Mouse (Mus musculus): ENCODE results near the gene Ccne1. TPM values are rescaled to one million over a fixed set of nuclear protein-coding genes. Genes with fewer than 3 reads are reported as not detected.
"Not testable (repeated sequence)": the region's sequence is repeated elsewhere in the genome, so short reads cannot be mapped to it uniquely, and the experiment has no call there.

Gene Ccne1
- total and polyA plus RNA-seq, 3 experiments = 53.1 to 321 (median 78.0) TPM

DNA sequence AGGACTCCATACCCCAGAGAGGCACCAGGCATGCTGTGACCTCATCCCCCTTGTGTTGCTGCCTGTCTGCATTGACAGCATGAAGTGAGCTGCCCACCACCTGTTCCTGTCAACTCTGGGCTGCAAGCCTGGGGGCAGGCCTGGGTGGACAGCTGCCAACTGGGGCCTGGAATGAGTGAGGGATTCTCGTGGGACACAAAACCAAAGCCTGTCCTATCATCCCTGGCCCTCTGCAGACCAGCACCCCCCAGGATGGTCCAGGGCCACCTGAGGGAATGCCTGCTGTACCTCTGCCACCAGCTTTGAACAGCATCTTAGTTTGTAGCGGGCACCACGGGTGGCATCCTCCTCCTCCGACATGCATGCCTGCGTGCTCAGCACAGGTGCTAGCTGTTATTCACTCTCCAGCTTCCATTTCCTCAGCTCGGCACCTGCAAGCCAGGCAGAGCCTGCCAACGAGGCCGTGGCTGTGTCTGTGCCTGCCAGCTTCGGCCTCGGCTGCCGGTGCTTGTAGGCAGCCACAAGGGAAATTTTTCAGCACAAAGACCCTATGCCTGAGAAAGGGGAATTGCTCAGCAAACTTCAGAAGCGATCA is 18.3 kb upstream of the Ccne1 start (continued):
- TF ChIP-seq NRF1 (IDR thresholded peaks at IDR 0.05; ENCODE audit: insufficient read depth, low read depth, low read length, poor library complexity, severe bottlenecking) = no peak
- no peak for TF ChIP-seq RCOR1 (IDR thresholded peaks at IDR 0.05; ENCODE audit: low read depth, low read length)
- TF ChIP-seq CHD1 (IDR thresholded peaks at IDR 0.05; ENCODE audit: low read depth, low read length) = no peak
- TF ChIP-seq UBTF (IDR thresholded peaks at IDR 0.05; ENCODE audit: borderline replicate concordance, insufficient read depth, low read depth, low read length) = no peak

DNA sequence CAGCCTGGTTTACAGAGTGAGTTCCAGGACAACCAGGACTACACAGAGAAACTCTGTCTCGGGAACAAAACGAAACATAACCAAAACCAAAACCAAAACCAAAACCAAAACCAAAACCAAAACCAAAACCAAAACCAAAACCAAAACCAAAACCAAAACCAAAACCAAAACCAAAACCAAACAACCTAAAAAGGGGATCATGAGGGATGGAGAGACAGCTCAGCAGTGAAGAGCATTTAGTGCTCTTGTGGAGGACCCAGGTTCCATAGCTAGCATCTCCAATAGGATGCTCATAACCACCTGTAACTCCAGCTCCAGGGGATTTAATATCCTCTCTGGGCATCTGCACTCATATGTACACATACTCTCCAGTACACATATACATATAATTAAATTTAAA is 16.8 kb upstream of the Ccne1 start:
- not testable (repeated sequence) for H3K9me3 ChIP-seq (replicated peaks; ENCODE audit: insufficient read depth, low read length); H3K27ac ChIP-seq (ENCODE audit: control insufficient read depth, low read depth, low read length); DNase-seq (ENCODE audit: low read depth, low spot score); H3K36me3 ChIP-seq (ENCODE audit: control insufficient read depth in 1 of 2, insufficient read depth in 2 of 2, low read length in 2 of 2); H3K79me2 ChIP-seq (ENCODE audit: control insufficient read depth, insufficient read depth, low read length, poor library complexity); H3K9ac ChIP-seq (ENCODE audit: control insufficient read depth, low read depth, low read length, poor library complexity, severe bottlenecking); H3K4me3 ChIP-seq (ENCODE audit: control insufficient read depth in 1 of 2, insufficient read depth in 1 of 2, low read depth in 2 of 2, low read length in 2 of 2); H3K4me1 ChIP-seq (ENCODE audit: control insufficient read depth in 1 of 2, insufficient read depth in 2 of 2, low read length in 2 of 2); H3K27me3 ChIP-seq (ENCODE audit: control insufficient read depth in 1 of 2, insufficient read depth in 2 of 2, low read length in 2 of 2)
- peak; percentile 42; the same call in 1 of the 2 replicates for TF ChIP-seq ETS1 (IDR thresholded peaks at IDR 0.05; ENCODE audit: low read depth, low read length)

DNA sequence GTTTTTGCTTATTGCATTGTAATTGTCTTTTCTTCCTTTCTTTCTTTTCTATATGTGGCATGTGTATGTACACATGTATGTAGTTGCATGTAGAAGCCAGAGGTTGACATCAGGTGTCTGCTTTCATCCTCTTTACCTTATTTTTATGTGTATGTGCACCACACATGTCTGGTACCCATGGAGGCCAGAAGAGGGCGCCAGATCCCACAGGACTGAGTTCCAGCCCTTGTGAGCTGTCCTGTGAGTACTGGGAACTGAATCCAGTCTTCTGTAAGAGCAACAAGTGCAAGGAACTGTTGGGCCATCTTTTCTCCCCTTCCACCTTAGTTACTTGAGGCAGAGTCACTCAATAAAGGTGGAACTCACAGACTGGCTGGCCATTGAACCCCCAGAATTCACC is 11.3 kb upstream of the Ccne1 start:
- Histone ChIP-seq H3K27me3 (ENCODE audit: control insufficient read depth in 1 of 2, insufficient read depth in 2 of 2, low read length in 2 of 2) (peaks cover 0 to 8% of the 10 kb centered on the region in 2 experiments; a peak in 2 of 4 replicates), H3K79me2 (ENCODE audit: control insufficient read depth, insufficient read depth, low read length, poor library complexity) (no peaks in the 10 kb centered on the region), H3K9ac (ENCODE audit: control insufficient read depth, low read depth, low read length, poor library complexity, severe bottlenecking) (no peak overlapping the region), H3K27ac (ENCODE audit: control insufficient read depth, low read depth, low read length) (no peak overlapping the region), H3K4me1 (ENCODE audit: control insufficient read depth in 1 of 2, insufficient read depth in 2 of 2, low read length in 2 of 2) (no peaks in the 10 kb centered on the region), H3K4me3 (ENCODE audit: control insufficient read depth in 1 of 2, insufficient read depth in 1 of 2, low read depth in 2 of 2, low read length in 2 of 2) (no peak overlapping the region), H3K9me3 (replicated peaks; ENCODE audit: insufficient read depth, low read length) (no peaks in the 10 kb centered on the region), H3K36me3 (ENCODE audit: control insufficient read depth in 1 of 2, insufficient read depth in 2 of 2, low read length in 2 of 2) (no peaks in the 10 kb centered on the region)
- no peak for TF ChIP-seq TCF12 (IDR thresholded peaks at IDR 0.05; ENCODE audit: low read depth, low read length)
- no peak for TF ChIP-seq MEF2A (IDR thresholded peaks at IDR 0.05; ENCODE audit: extremely low read depth, insufficient replicate concordance, low read depth, low read length, poor library complexity, severe bottlenecking)
- peak; percentile 35 to 49 (median 36) for TF ChIP-seq CTCF (IDR thresholded peaks at IDR 0.05 in 2 of 3, conservative IDR thresholded peaks at IDR 0.05 in 1 of 3; ENCODE audit: control insufficient read depth in 1 of 3, insufficient read depth in 1 of 3, low read depth in 2 of 3, low read length in 3 of 3, poor library complexity in 1 of 3, severe bottlenecking in 1 of 3)
- peak; percentile 24 for DNase-seq (ENCODE audit: low read depth, low spot score)

DNA sequence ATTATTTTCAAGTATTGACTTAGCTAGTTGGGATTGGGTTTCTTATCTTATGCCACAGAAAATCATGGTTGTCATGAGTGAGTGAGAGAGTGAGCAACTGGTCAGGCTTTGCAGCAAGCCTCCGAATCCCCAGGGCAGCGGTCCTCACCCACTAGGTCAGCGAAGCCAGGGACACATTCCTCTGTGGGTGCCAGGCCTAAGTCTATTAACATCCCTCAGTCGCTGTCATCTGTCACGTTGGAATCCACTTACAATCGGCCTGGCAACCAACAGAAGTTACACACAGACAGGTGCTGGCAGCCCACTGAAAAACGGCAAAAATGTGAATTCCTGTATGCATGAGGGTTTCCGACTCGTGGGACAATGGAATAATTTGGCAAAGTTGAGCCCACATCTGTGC is 5.1 kb upstream of the Ccne1 start:
- H3K79me2 ChIP-seq (ENCODE audit: control insufficient read depth, insufficient read depth, low read length, poor library complexity) = peaks cover 1% of the 10 kb centered on the region; the same call in 1 of the 2 replicates
- no peak for DNase-seq (ENCODE audit: low read depth, low spot score)
- no peaks in the 10 kb centered on the region for H3K36me3 ChIP-seq (ENCODE audit: control insufficient read depth in 1 of 2, insufficient read depth in 2 of 2, low read length in 2 of 2)
- peaks cover 0 to 5% of the 10 kb centered on the region in 2 experiments; a peak in 2 of 4 replicates for H3K4me1 ChIP-seq (ENCODE audit: control insufficient read depth in 1 of 2, insufficient read depth in 2 of 2, low read length in 2 of 2)
- no peak overlapping the region for H3K4me3 ChIP-seq (ENCODE audit: control insufficient read depth in 1 of 2, insufficient read depth in 1 of 2, low read depth in 2 of 2, low read length in 2 of 2)
- no peaks in the 10 kb centered on the region for H3K9me3 ChIP-seq (replicated peaks; ENCODE audit: insufficient read depth, low read length)
- no peak for TF ChIP-seq ZKSCAN1 (IDR thresholded peaks at IDR 0.05; ENCODE audit: low read depth, low read length)
- TF ChIP-seq CHD2 (IDR thresholded peaks at IDR 0.05; ENCODE audit: low read length) = no peak
- no peak for TF ChIP-seq USF1 (IDR thresholded peaks at IDR 0.05; ENCODE audit: low read depth, low read length)
- TF ChIP-seq NRF1 (IDR thresholded peaks at IDR 0.05; ENCODE audit: insufficient read depth, low read depth, low read length, poor library complexity, severe bottlenecking) = no peak
- TF ChIP-seq USF2 (IDR thresholded peaks at IDR 0.05; ENCODE audit: borderline replicate concordance in 1 of 2, insufficient read depth in 1 of 2, low read depth in 1 of 2, low read length in 2 of 2) = no peak
- no peak for TF ChIP-seq RCOR1 (IDR thresholded peaks at IDR 0.05; ENCODE audit: low read depth, low read length)
- no peak for TF ChIP-seq MAZ (IDR thresholded peaks at IDR 0.05; ENCODE audit: low read depth, low read length)
- TF ChIP-seq EP300 (IDR thresholded peaks at IDR 0.05; ENCODE audit: low read depth in 1 of 2, low read length in 2 of 2) = no peak
- no peak for TF ChIP-seq JUND (IDR thresholded peaks at IDR 0.05; ENCODE audit: low read depth, low read length)
- TF ChIP-seq GATA1 (IDR thresholded peaks at IDR 0.05; ENCODE audit: low read depth, low read length) = no peak
- no peak for TF ChIP-seq MYB (IDR thresholded peaks at IDR 0.05; ENCODE audit: low read depth, low read length)
- TF ChIP-seq SMC3 (IDR thresholded peaks at IDR 0.05; ENCODE audit: low read depth, low read length) = no peak
- no peak for TF ChIP-seq CHD1 (IDR thresholded peaks at IDR 0.05; ENCODE audit: low read depth, low read length)
- no peak for TF ChIP-seq CTCF (IDR thresholded peaks at IDR 0.05 in 2 of 3, conservative IDR thresholded peaks at IDR 0.05 in 1 of 3; ENCODE audit: control insufficient read depth in 1 of 3, insufficient read depth in 1 of 3, low read depth in 2 of 3, low read length in 3 of 3, poor library complexity in 1 of 3, severe bottlenecking in 1 of 3)
- TF ChIP-seq UBTF (IDR thresholded peaks at IDR 0.05; ENCODE audit: borderline replicate concordance, insufficient read depth, low read depth, low read length) = no peak
- TF ChIP-seq MAFK (IDR thresholded peaks at IDR 0.05; ENCODE audit: borderline replicate concordance, low read depth, low read length) = no peak
- peaks cover 0 to 4% of the 10 kb centered on the region in 2 experiments; a peak in 1 of 4 replicates for H3K27me3 ChIP-seq (ENCODE audit: control insufficient read depth in 1 of 2, insufficient read depth in 2 of 2, low read length in 2 of 2)
- no peak overlapping the region for H3K27ac ChIP-seq (ENCODE audit: control insufficient read depth, low read depth, low read length)
- H3K9ac ChIP-seq (ENCODE audit: control insufficient read depth, low read depth, low read length, poor library complexity, severe bottlenecking) = no peak overlapping the region

Measured in MEL (cell line).